Mouse (Mus musculus): ENCODE measurements around the gene Gsg1. TPM values are rescaled to one million over a fixed set of nuclear protein-coding genes. Genes with fewer than 3 reads are reported as not detected.

Gene Gsg1
- polyA plus RNA-seq, 1 experiment from 2014 or later = 1.3 TPM

DNA sequence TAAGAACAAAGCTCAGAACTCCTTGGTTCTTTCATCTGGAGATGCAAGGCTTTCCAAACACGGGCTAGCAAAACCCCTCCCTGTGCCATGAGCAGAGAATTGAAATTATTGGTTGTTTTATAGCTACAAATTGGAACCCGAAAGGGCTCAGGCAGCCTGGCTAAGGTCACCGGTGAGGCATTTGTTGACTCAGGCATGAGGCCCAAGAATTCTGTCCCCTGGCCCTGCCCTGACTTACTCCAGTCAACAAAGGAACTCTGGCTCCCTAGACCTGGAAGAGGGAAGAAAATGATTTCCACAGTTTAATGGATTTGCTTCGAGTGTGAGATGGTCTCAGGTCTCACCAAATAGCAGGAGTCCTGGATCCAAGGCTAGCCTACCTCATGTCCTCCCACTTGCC, 38.2 kb upstream of the Gsg1 start:
- Histone ChIP-seq H3K4me3 (ENCODE audit: low read depth, low read length) (no peak overlapping the region), H3K4me2 (ENCODE audit: low read depth, low read length) (no peak overlapping the region), H3K9ac (ENCODE audit: low read depth, low read length) (no peak overlapping the region), H3K9me3 (ENCODE audit: control insufficient read depth, low read length) (no peaks in the 10 kb centered on the region), H3K4me1 (ENCODE audit: control insufficient read depth, insufficient read depth, low read length) (peaks cover 23% of the 10 kb centered on the region), H3K27me3 (replicated peaks; ENCODE audit: control insufficient read depth, insufficient read depth, low read length) (no peaks in the 10 kb centered on the region), H3K27ac (replicated peaks; ENCODE audit: low read depth, low read length) (no peak overlapping the region), H3K36me3 (ENCODE audit: control insufficient read depth, insufficient read depth, low read length) (no peaks in the 10 kb centered on the region)
- DNase-seq (ENCODE audit: low spot score) = no peak
- WGBS = 65% methylated on average over 4 of the region's 4 CpGs
- ATAC-seq (ENCODE audit: low read depth) = no peak

DNA sequence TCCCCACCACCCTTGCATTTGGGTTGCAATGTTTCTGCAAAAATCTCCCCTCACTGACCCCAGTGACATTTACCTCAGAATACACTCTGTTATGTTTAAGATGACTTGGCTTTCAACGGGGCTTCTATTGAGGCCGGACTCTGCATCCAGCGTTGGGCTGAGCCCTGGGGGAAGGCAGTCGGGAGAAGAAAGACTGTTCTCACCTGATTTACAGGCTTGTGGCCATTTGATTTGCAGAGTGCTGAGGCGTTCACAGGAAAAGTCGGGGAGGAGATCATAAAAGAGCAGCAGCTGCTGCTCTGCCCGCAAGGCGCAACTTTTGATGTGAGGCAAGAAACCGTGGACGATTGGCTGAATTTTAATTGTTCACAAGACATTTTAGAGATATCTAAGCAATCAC, 25.7 kb upstream of the Gsg1 start:
- DNase-seq (ENCODE audit: low spot score) = no peak
- Histone ChIP-seq H3K27me3 (replicated peaks; ENCODE audit: control insufficient read depth, insufficient read depth, low read length) (no peaks in the 10 kb centered on the region), H3K4me1 (ENCODE audit: control insufficient read depth, insufficient read depth, low read length) (0 out of 2 replicates have a peak, but pooled peaks cover 2% of the 10 kb centered on the region), H3K4me2 (ENCODE audit: low read depth, low read length) (no peak overlapping the region), H3K36me3 (ENCODE audit: control insufficient read depth, insufficient read depth, low read length) (no peaks in the 10 kb centered on the region), H3K9me3 (ENCODE audit: control insufficient read depth, low read length) (no peaks in the 10 kb centered on the region), H3K4me3 (ENCODE audit: low read depth, low read length) (no peak overlapping the region), H3K9ac (ENCODE audit: low read depth, low read length) (no peak overlapping the region), H3K27ac (replicated peaks; ENCODE audit: low read depth, low read length) (no peak overlapping the region)
- 41% methylated on average over 10 of the region's 10 CpGs for WGBS
- ATAC-seq (ENCODE audit: low read depth) = no peak

- no peak for DNase-seq (ENCODE audit: low spot score)
- Histone ChIP-seq H3K4me3 (ENCODE audit: low read depth, low read length) (no peak overlapping the region), H3K27me3 (replicated peaks; ENCODE audit: control insufficient read depth, insufficient read depth, low read length) (no peaks in the 10 kb centered on the region), H3K9ac (ENCODE audit: low read depth, low read length) (no peak overlapping the region), H3K4me1 (ENCODE audit: control insufficient read depth, insufficient read depth, low read length) (0 out of 2 replicates have a peak, but pooled peaks cover 2% of the 10 kb centered on the region), H3K4me2 (ENCODE audit: low read depth, low read length) (no peak overlapping the region), H3K9me3 (ENCODE audit: control insufficient read depth, low read length) (no peaks in the 10 kb centered on the region), H3K36me3 (ENCODE audit: control insufficient read depth, insufficient read depth, low read length) (no peaks in the 10 kb centered on the region), H3K27ac (replicated peaks; ENCODE audit: low read depth, low read length) (no peak overlapping the region)
- no peak for ATAC-seq (ENCODE audit: low read depth)
- WGBS = 70% methylated on average over 5 of the region's 5 CpGs
Observed at GRCm38 (mm10) chr6:135279286-135279685, 25.1 kb upstream of the Gsg1 start.

DNA sequence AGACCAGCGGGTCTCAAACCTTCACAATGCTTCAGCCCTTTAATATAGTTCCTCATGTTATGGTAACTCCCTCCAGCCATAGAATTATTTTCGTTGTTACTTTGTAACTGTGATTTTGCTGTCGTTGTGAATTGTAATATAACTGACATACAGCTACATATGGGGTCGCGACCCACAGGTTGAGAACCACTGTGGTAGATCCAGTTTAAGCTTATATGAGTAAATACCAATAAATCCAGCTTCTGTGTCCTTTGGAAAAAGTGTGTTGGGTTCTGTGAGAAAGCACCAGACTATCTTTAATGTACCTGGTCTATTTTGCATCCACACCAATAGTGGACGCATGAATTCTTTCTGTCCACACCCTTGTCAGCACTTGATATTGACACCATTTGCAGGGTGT, 24.2 kb upstream of the Gsg1 start:
- Histone ChIP-seq H3K4me1 (ENCODE audit: control insufficient read depth, insufficient read depth, low read length) (0 out of 2 replicates have a peak, but pooled peaks cover 2% of the 10 kb centered on the region), H3K27ac (replicated peaks; ENCODE audit: low read depth, low read length) (no peak overlapping the region), H3K9me3 (ENCODE audit: control insufficient read depth, low read length) (no peaks in the 10 kb centered on the region), H3K4me3 (ENCODE audit: low read depth, low read length) (no peak overlapping the region), H3K4me2 (ENCODE audit: low read depth, low read length) (no peak overlapping the region), H3K9ac (ENCODE audit: low read depth, low read length) (no peak overlapping the region), H3K27me3 (replicated peaks; ENCODE audit: control insufficient read depth, insufficient read depth, low read length) (no peaks in the 10 kb centered on the region), H3K36me3 (ENCODE audit: control insufficient read depth, insufficient read depth, low read length) (no peaks in the 10 kb centered on the region)
- WGBS = 90% methylated on average over 6 of the region's 6 CpGs
- DNase-seq (ENCODE audit: low spot score) (no peak), ATAC-seq (ENCODE audit: low read depth) (no peak)

GRCm38 (mm10) chr6:135276474-135277295, 22.5 kb upstream of the Gsg1 start:
- H3K27me3 ChIP-seq (replicated peaks; ENCODE audit: control insufficient read depth, insufficient read depth, low read length) = no peaks in the 10 kb centered on the region
- no peaks in the 10 kb centered on the region for H3K9me3 ChIP-seq (ENCODE audit: control insufficient read depth, low read length)
- H3K4me1 ChIP-seq (ENCODE audit: control insufficient read depth, insufficient read depth, low read length) = 0 out of 2 replicates have a peak, but pooled peaks cover 2% of the 10 kb centered on the region
- no peak for DNase-seq (ENCODE audit: low spot score)
- H3K9ac ChIP-seq (ENCODE audit: low read depth, low read length) = no peak overlapping the region
- H3K36me3 ChIP-seq (ENCODE audit: control insufficient read depth, insufficient read depth, low read length) = no peaks in the 10 kb centered on the region
- H3K27ac ChIP-seq (replicated peaks; ENCODE audit: low read depth, low read length) = no peak overlapping the region
- ATAC-seq (ENCODE audit: low read depth) = no peak
- no peak overlapping the region for H3K4me2 ChIP-seq (ENCODE audit: low read depth, low read length)
- no peak overlapping the region for H3K4me3 ChIP-seq (ENCODE audit: low read depth, low read length)
- WGBS = 63% methylated on average over 6 of the region's 6 CpGs

GRCm38 (mm10) chr6:135275231-135275630, 21.1 kb upstream of the Gsg1 start:
- Histone ChIP-seq H3K4me3 (ENCODE audit: low read depth, low read length) (no peak overlapping the region), H3K27me3 (replicated peaks; ENCODE audit: control insufficient read depth, insufficient read depth, low read length) (no peaks in the 10 kb centered on the region), H3K9me3 (ENCODE audit: control insufficient read depth, low read length) (no peaks in the 10 kb centered on the region), H3K27ac (replicated peaks; ENCODE audit: low read depth, low read length) (no peak overlapping the region), H3K36me3 (ENCODE audit: control insufficient read depth, insufficient read depth, low read length) (no peaks in the 10 kb centered on the region), H3K4me2 (ENCODE audit: low read depth, low read length) (no peak overlapping the region), H3K9ac (ENCODE audit: low read depth, low read length) (no peak overlapping the region), H3K4me1 (ENCODE audit: control insufficient read depth, insufficient read depth, low read length) (0 out of 2 replicates have a peak, but pooled peaks cover 2% of the 10 kb centered on the region)
- no peak for DNase-seq (ENCODE audit: low spot score)
- WGBS = 47% methylated on average over 4 of the region's 4 CpGs
- no peak for ATAC-seq (ENCODE audit: low read depth)

DNA sequence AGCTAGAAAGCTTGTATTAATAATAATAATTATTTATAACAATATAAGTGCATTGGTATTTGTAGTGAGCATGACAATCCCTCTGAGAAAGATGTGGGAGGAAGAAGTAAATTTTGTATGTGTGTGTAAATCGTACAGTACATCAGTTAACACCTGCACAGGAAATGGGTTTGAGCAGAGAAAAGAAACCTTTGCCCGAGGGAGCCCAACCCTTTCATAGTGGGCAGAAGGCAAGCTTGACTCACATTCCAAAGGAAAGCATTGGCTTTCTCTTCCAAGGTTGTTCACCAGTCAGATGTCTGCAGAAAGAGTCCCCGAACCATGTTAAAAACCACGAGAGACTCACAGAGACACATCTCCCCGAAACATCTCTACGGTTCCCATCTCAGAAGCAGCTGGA, 18.9 kb upstream of the Gsg1 start:
- no peaks in the 10 kb centered on the region for H3K9me3 ChIP-seq (ENCODE audit: control insufficient read depth, low read length)
- no peak overlapping the region for H3K4me3 ChIP-seq (ENCODE audit: low read depth, low read length)
- WGBS = 79% methylated on average over 6 of the region's 6 CpGs
- H3K4me2 ChIP-seq (ENCODE audit: low read depth, low read length) = no peak overlapping the region
- no peaks in the 10 kb centered on the region for H3K27me3 ChIP-seq (replicated peaks; ENCODE audit: control insufficient read depth, insufficient read depth, low read length)
- H3K36me3 ChIP-seq (ENCODE audit: control insufficient read depth, insufficient read depth, low read length) = no peaks in the 10 kb centered on the region
- H3K4me1 ChIP-seq (ENCODE audit: control insufficient read depth, insufficient read depth, low read length) = 0 out of 2 replicates have a peak, but pooled peaks cover 2% of the 10 kb centered on the region
- no peak overlapping the region for H3K27ac ChIP-seq (replicated peaks; ENCODE audit: low read depth, low read length)
- ATAC-seq (ENCODE audit: low read depth) = no peak
- DNase-seq (ENCODE audit: low spot score) = no peak
- H3K9ac ChIP-seq (ENCODE audit: low read depth, low read length) = no peak overlapping the region

DNA sequence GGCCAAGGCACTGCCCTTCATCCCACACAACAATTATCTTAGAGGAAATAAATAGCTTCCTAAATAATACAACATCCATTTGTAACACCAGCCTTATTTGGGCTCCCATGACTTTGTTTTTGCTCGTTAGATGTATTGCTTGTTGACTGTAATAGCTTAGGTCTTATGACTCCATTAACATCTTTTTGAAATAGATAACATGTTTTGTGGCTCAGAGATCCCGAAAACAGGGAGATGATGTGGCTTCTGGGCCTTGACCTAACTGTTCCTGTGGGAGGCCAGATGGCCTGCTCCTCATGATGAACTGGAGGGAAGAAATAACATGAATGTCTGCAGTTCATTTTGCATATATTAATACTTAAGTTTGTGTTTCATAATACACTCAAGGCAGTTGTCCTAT, 17.6 kb upstream of the Gsg1 start:
- no peak overlapping the region for H3K9ac ChIP-seq (ENCODE audit: low read depth, low read length)
- H3K4me2 ChIP-seq (ENCODE audit: low read depth, low read length) = no peak overlapping the region
- H3K27ac ChIP-seq (replicated peaks; ENCODE audit: low read depth, low read length) = no peak overlapping the region
- 0 out of 2 replicates have a peak, but pooled peaks cover 2% of the 10 kb centered on the region for H3K4me1 ChIP-seq (ENCODE audit: control insufficient read depth, insufficient read depth, low read length)
- no peak overlapping the region for H3K4me3 ChIP-seq (ENCODE audit: low read depth, low read length)
- H3K9me3 ChIP-seq (ENCODE audit: control insufficient read depth, low read length) = no peaks in the 10 kb centered on the region
- WGBS = 52% methylated on average over 2 of the region's 2 CpGs
- ATAC-seq (ENCODE audit: low read depth) (no peak), DNase-seq (ENCODE audit: low spot score) (no peak)
- no peaks in the 10 kb centered on the region for H3K36me3 ChIP-seq (ENCODE audit: control insufficient read depth, insufficient read depth, low read length)
- no peaks in the 10 kb centered on the region for H3K27me3 ChIP-seq (replicated peaks; ENCODE audit: control insufficient read depth, insufficient read depth, low read length)

DNA sequence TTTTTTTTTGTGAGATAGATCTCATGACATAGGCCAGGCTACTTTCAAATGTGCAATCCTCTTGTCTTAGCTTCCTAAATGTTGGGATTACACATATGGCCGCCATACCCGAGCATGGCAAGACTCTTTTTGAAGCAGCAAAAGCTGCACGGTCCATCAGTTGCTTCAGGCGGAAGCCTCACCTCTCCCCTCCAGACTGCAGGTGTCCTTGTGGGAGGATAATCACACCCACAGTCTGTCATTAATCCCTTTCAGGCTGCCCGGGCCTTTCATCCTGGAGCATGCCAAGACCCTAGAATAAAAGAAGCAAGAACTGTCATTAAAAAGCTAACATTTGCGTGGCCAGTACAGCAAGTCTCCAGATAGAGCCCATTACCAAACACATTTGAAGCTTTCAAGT, 15.5 kb upstream of the Gsg1 start:
- Histone ChIP-seq H3K27ac (replicated peaks; ENCODE audit: low read depth, low read length) (no peak overlapping the region), H3K4me3 (ENCODE audit: low read depth, low read length) (no peak overlapping the region), H3K36me3 (ENCODE audit: control insufficient read depth, insufficient read depth, low read length) (no peaks in the 10 kb centered on the region), H3K27me3 (replicated peaks; ENCODE audit: control insufficient read depth, insufficient read depth, low read length) (no peaks in the 10 kb centered on the region), H3K4me2 (ENCODE audit: low read depth, low read length) (no peak overlapping the region), H3K9ac (ENCODE audit: low read depth, low read length) (no peak overlapping the region), H3K9me3 (ENCODE audit: control insufficient read depth, low read length) (no peaks in the 10 kb centered on the region), H3K4me1 (ENCODE audit: control insufficient read depth, insufficient read depth, low read length) (no peaks in the 10 kb centered on the region)
- 49% methylated on average over 6 of the region's 6 CpGs for WGBS
- DNase-seq (ENCODE audit: low spot score) (no peak), ATAC-seq (ENCODE audit: low read depth) (no peak)

Data from embryonic facial prominence, embryonic 14.5 days (tissue).